Mouse (Mus musculus) liver, embryonic 16.5 days (tissue): ENCODE measurements around the gene Zfp661. TPM values are rescaled to one million over a fixed set of nuclear protein-coding genes. Genes with fewer than 3 reads are reported as not detected.
A peak's percentile ranks its signal among the peaks of the same experiment; 100 is the strongest.

ENCODE experiments used
- ATAC-seq: fragments of 200-750 bp; cut with Nextera tagmentation; 2 replicates; pipeline ENCODE4 v1.8.0; 2017; ENCODE audit warnings: low read depth, mild to moderate bottlenecking, moderate number of reproducible peaks, moderate library complexity
- H3K27ac ChIP-seq: fragments of 300-500 bp; sonication (generic); 2 replicates; pipeline ENCODE4 v1.5.1; 2014; ENCODE audit warnings: mild to moderate bottlenecking, low read length
- H3K27me3 ChIP-seq: fragments of 300-500 bp; sonication (generic); 2 replicates; pipeline ENCODE4 v1.6.1; 2014; ENCODE audit warnings: low read depth, low read length, mixed read lengths; ENCODE audit not compliant: control insufficient read depth, insufficient read depth
- H3K36me3 ChIP-seq: fragments of 300-500 bp; sonication (generic); 2 replicates; pipeline ENCODE4 v1.6.1; 2014; ENCODE audit warnings: mild to moderate bottlenecking; ENCODE audit not compliant: control insufficient read depth, insufficient read depth
- H3K4me1 ChIP-seq: fragments of 300-500 bp; sonication (generic); 2 replicates; pipeline ENCODE4 v1.6.1; 2014; ENCODE audit warnings: low read depth, low read length, mixed read lengths; ENCODE audit not compliant: control insufficient read depth
- H3K4me2 ChIP-seq: fragments of 300-500 bp; sonication (generic); 2 replicates; pipeline ENCODE4 v1.6.1; 2014; ENCODE audit warnings: low read depth, low read length, mixed read lengths
- H3K4me3 ChIP-seq: fragments of 300-500 bp; sonication (generic); 2 replicates; pipeline ENCODE4 v1.5.1; 2014; ENCODE audit warnings: low read depth, mild to moderate bottlenecking, low read length
- H3K9ac ChIP-seq: fragments of 300-500 bp; sonication (generic); 2 replicates; pipeline ENCODE4 v1.6.1; 2014; ENCODE audit warnings: low read depth, low read length
- H3K9me3 ChIP-seq: fragments of 300-500 bp; sonication (generic); replicated peaks from 2 replicates; pipeline ENCODE4 v1.6.1; 2016; ENCODE audit warnings: low read length; ENCODE audit not compliant: control insufficient read depth
- WGBS: fragments of 180-500 bp; shearing (Covaris S2); extraction: QIAGEN DNeasy Blood & Tissue Kit; methylation state at CpG from one replicate; pipeline ENCODE4 v1.1.7; 2014; ENCODE audit not compliant: insufficient replicate concordance; 5-methylcytosine and 5-hydroxymethylcytosine counted together
- polyA plus RNA-seq: library from polyadenylated mRNA; unstranded; fragments of >200 nt; fragmentation: Nextera tagmentation; extraction: Ambion mirVana; gene quantifications from 2 replicates; pipeline ENCODE4 v1.2.1, GENCODE M21; 2015

The Zfp661 gene
- polyA plus RNA-seq, 1 experiment from 2014 or later: 1.0 TPM

GRCm38 (mm10) chr2:127587514-127587844, 585 bp upstream of the Zfp661 start:
- H3K9ac ChIP-seq: peak overlapping the region; percentile 72
- peak overlapping the region; percentile 80 for H3K4me3 ChIP-seq
- under 1% methylated on average over 22 of the region's 22 CpGs for WGBS
- no peak overlapping the region for H3K27ac ChIP-seq
- H3K4me2 ChIP-seq: peak overlapping the region; percentile 81
- H3K4me1 ChIP-seq: peaks cover 29% of the 10 kb centered on the region
- H3K9me3 ChIP-seq: no peaks in the 10 kb centered on the region
- no peaks in the 10 kb centered on the region; the same call in 1 of the 2 replicates for H3K36me3 ChIP-seq
- no peaks in the 10 kb centered on the region for H3K27me3 ChIP-seq
- peak; percentile 17 for ATAC-seq

GRCm38 (mm10) chr2:127584436-127584858, 2.4 kb downstream of the Zfp661 start:
- ATAC-seq: peak; percentile 74
- H3K27ac ChIP-seq: no peak overlapping the region
- no peaks in the 10 kb centered on the region for H3K9me3 ChIP-seq
- H3K4me3 ChIP-seq: peak overlapping the region; percentile 72
- peak overlapping the region; percentile 74 for H3K9ac ChIP-seq
- H3K36me3 ChIP-seq: no peaks in the 10 kb centered on the region
- WGBS: under 1% methylated on average over 24 of the region's 24 CpGs
- peak overlapping the region; percentile 93 for H3K4me2 ChIP-seq
- no peaks in the 10 kb centered on the region for H3K27me3 ChIP-seq
- peaks cover 29% of the 10 kb centered on the region for H3K4me1 ChIP-seq

- H3K4me3 ChIP-seq: no peak overlapping the region
- H3K9me3 ChIP-seq: no peaks in the 10 kb centered on the region
- ATAC-seq: no peak
- H3K4me2 ChIP-seq: no peak overlapping the region
- H3K4me1 ChIP-seq: no peaks in the 10 kb centered on the region
- no peaks in the 10 kb centered on the region for H3K36me3 ChIP-seq
- no peaks in the 10 kb centered on the region for H3K27me3 ChIP-seq
- H3K27ac ChIP-seq: no peak overlapping the region
- H3K9ac ChIP-seq: no peak overlapping the region
- 55% methylated on average over 1 of the region's 1 CpGs for WGBS
Observed at GRCm38 (mm10) chr2:127573322-127573721, 13.6 kb downstream of the Zfp661 start.

GRCm38 (mm10) chr2:127559070-127559966, 27.6 kb downstream of the Zfp661 start:
- Histone ChIP-seq H3K4me2 (no peak overlapping the region), H3K27ac (no peak overlapping the region), H3K4me3 (no peak overlapping the region), H3K27me3 (no peaks in the 10 kb centered on the region; the same call in 1 of the 2 replicates), H3K9me3 (no peaks in the 10 kb centered on the region), H3K9ac (no peak overlapping the region), H3K36me3 (no peaks in the 10 kb centered on the region), H3K4me1 (no peaks in the 10 kb centered on the region)
- 12% methylated on average over 18 of the region's 18 CpGs for WGBS
- peak; percentile 50 for ATAC-seq

GRCm38 (mm10) chr2:127551078-127551477, 35.8 kb downstream of the Zfp661 start:
- Histone ChIP-seq H3K27me3 (no peaks in the 10 kb centered on the region; the same call in 1 of the 2 replicates), H3K4me1 (no peaks in the 10 kb centered on the region), H3K27ac (no peak overlapping the region), H3K4me3 (no peak overlapping the region), H3K36me3 (no peaks in the 10 kb centered on the region), H3K9ac (no peak overlapping the region), H3K9me3 (no peaks in the 10 kb centered on the region), H3K4me2 (no peak overlapping the region)
- 40% methylated on average over 5 of the region's 5 CpGs for WGBS
- no peak for ATAC-seq

DNA sequence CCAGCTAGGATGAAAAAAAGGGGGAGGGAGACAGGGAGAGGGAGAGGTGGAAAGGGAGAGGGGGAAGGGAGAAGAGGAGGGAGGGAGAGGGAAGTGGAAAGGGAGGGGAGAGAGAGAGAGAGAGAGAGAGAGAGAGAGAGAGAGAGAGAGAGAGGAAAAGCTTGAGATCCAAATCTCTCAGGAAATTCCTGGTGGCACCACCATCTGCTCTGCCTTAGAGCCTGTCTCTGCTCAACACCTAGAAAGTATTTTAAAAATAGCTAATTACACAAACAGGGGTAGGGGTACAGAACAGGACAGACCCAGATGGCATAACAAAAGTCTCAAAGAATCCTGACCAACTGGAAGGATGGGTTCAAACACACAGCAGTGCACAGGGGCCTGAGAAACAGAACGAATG, 36.4 kb downstream of the Zfp661 start:
- H3K36me3 ChIP-seq: no peaks in the 10 kb centered on the region
- H3K4me2 ChIP-seq: no peak overlapping the region
- no peak overlapping the region for H3K27ac ChIP-seq
- no peak overlapping the region for H3K9ac ChIP-seq
- H3K4me3 ChIP-seq: no peak overlapping the region
- no peak for ATAC-seq
- WGBS: 25% methylated on average over 1 of the region's 1 CpGs
- H3K4me1 ChIP-seq: no peaks in the 10 kb centered on the region
- no peaks in the 10 kb centered on the region for H3K9me3 ChIP-seq
- no peaks in the 10 kb centered on the region; the same call in 1 of the 2 replicates for H3K27me3 ChIP-seq

GRCm38 (mm10) chr2:127549711-127550110, 37.2 kb downstream of the Zfp661 start:
- no peaks in the 10 kb centered on the region for H3K27me3 ChIP-seq
- H3K4me2 ChIP-seq: no peak overlapping the region
- ATAC-seq: no peak
- H3K4me1 ChIP-seq: no peaks in the 10 kb centered on the region
- no peaks in the 10 kb centered on the region for H3K9me3 ChIP-seq
- no peak overlapping the region for H3K9ac ChIP-seq
- H3K36me3 ChIP-seq: no peaks in the 10 kb centered on the region
- no peak overlapping the region for H3K27ac ChIP-seq
- H3K4me3 ChIP-seq: no peak overlapping the region

GRCm38 (mm10) chr2:127548342-127549074, 38.4 kb downstream of the Zfp661 start:
- H3K4me3 ChIP-seq: no peak overlapping the region
- H3K4me2 ChIP-seq: no peak overlapping the region
- no peak overlapping the region for H3K9ac ChIP-seq
- ATAC-seq: peak; percentile 82
- H3K4me1 ChIP-seq: no peaks in the 10 kb centered on the region
- H3K27me3 ChIP-seq: no peaks in the 10 kb centered on the region
- no peaks in the 10 kb centered on the region for H3K36me3 ChIP-seq
- H3K9me3 ChIP-seq: no peaks in the 10 kb centered on the region
- no peak overlapping the region for H3K27ac ChIP-seq
- WGBS: 37% methylated on average over 5 of the region's 5 CpGs

GRCm38 (mm10) chr2:127541697-127542096, 45.2 kb downstream of the Zfp661 start:
- no peaks in the 10 kb centered on the region for H3K4me1 ChIP-seq
- no peaks in the 10 kb centered on the region for H3K36me3 ChIP-seq
- WGBS: 56% methylated on average over 2 of the region's 2 CpGs
- H3K4me2 ChIP-seq: no peak overlapping the region
- H3K4me3 ChIP-seq: no peak overlapping the region
- no peaks in the 10 kb centered on the region for H3K9me3 ChIP-seq
- peaks cover 40% of the 10 kb centered on the region for H3K27me3 ChIP-seq
- no peak overlapping the region for H3K9ac ChIP-seq
- no peak overlapping the region for H3K27ac ChIP-seq
- no peak for ATAC-seq
